Mouse (Mus musculus): Measurements from ENCODE around the gene Tmem116. TPM values are rescaled to one million over a fixed set of nuclear protein-coding genes. Genes with fewer than 3 reads are reported as not detected.

Tmem116 gene
- polyA plus RNA-seq, 2 experiments, result 0.46 to 0.57 TPM

GRCm38 (mm10) chr5:121463601-121464250, 12.0 kb downstream of the Tmem116 start:
- Histone ChIP-seq H3K36me3 (replicated peaks; ENCODE audit: control insufficient read depth, insufficient read depth, low read depth) (no peaks in the 10 kb centered on the region), H3K9ac (replicated peaks) (no peak overlapping the region), H3K4me2 (ENCODE audit: low read depth) (no peak overlapping the region), H3K4me1 (replicated peaks; ENCODE audit: control insufficient read depth in 2 of 2, insufficient read depth in 2 of 2, low read length in 1 of 2) (peaks cover 3 to 17% of the 10 kb centered on the region in 2 experiments; a peak in 3 of 4 replicates), H3K27me3 (ENCODE audit: control insufficient read depth, insufficient read depth, low read length) (no peaks in the 10 kb centered on the region), H3K4me3 (ENCODE audit: insufficient read depth in 1 of 2, low read depth in 2 of 2, low read length in 2 of 2) (no peak overlapping the region), H3K27ac (no peak overlapping the region), H3K9me3 (ENCODE audit: control insufficient read depth, low read length) (no peaks in the 10 kb centered on the region)
- TF ChIP-seq EP300 (IDR thresholded peaks at IDR 0.05; ENCODE audit: low read depth) (no peak), CTCF (IDR thresholded peaks at IDR 0.05; ENCODE audit: low read depth) (no peak)
- DNase-seq (ENCODE audit: low read depth in 3 of 3, low spot score in 3 of 3), result no peak
- ATAC-seq (ENCODE audit: insufficient read depth), result no peak
- WGBS (ENCODE audit: insufficient replicate concordance), result 60% methylated on average over 5 of the region's 5 CpGs

GRCm38 (mm10) chr5:121469566-121469965, 17.9 kb downstream of the Tmem116 start:
- DNase-seq (ENCODE audit: low read depth in 3 of 3, low spot score in 3 of 3), result no peak
- Histone ChIP-seq H3K4me2 (ENCODE audit: low read depth) (no peak overlapping the region), H3K36me3 (replicated peaks; ENCODE audit: control insufficient read depth, insufficient read depth, low read depth) (no peaks in the 10 kb centered on the region), H3K9ac (replicated peaks) (no peak overlapping the region), H3K27ac (no peak overlapping the region), H3K4me3 (ENCODE audit: insufficient read depth in 1 of 2, low read depth in 2 of 2, low read length in 2 of 2) (no peak overlapping the region), H3K27me3 (ENCODE audit: control insufficient read depth, insufficient read depth, low read length) (no peaks in the 10 kb centered on the region), H3K9me3 (ENCODE audit: control insufficient read depth, low read length) (no peaks in the 10 kb centered on the region), H3K4me1 (replicated peaks; ENCODE audit: control insufficient read depth in 2 of 2, insufficient read depth in 2 of 2, low read length in 1 of 2) (peaks cover 0 to 20% of the 10 kb centered on the region in 2 experiments)
- no peak for TF ChIP-seq EP300 (IDR thresholded peaks at IDR 0.05; ENCODE audit: low read depth)
- no peak for TF ChIP-seq CTCF (IDR thresholded peaks at IDR 0.05; ENCODE audit: low read depth)
- WGBS (ENCODE audit: insufficient replicate concordance), result 34% methylated on average over 3 of the region's 3 CpGs
- ATAC-seq (ENCODE audit: insufficient read depth), result no peak

GRCm38 (mm10) chr5:121472411-121472810, 20.7 kb downstream of the Tmem116 start:
- no peak for TF ChIP-seq CTCF (IDR thresholded peaks at IDR 0.05; ENCODE audit: low read depth)
- no peak for TF ChIP-seq EP300 (IDR thresholded peaks at IDR 0.05; ENCODE audit: low read depth)
- Histone ChIP-seq H3K27ac (no peak overlapping the region), H3K4me1 (replicated peaks; ENCODE audit: control insufficient read depth in 2 of 2, insufficient read depth in 2 of 2, low read length in 1 of 2) (peaks cover 12 to 42% of the 10 kb centered on the region in 2 experiments), H3K9me3 (ENCODE audit: control insufficient read depth, low read length) (no peaks in the 10 kb centered on the region; the same call in 1 of the 2 replicates), H3K36me3 (replicated peaks; ENCODE audit: control insufficient read depth, insufficient read depth, low read depth) (no peaks in the 10 kb centered on the region), H3K4me2 (ENCODE audit: low read depth) (no peak overlapping the region), H3K9ac (replicated peaks) (no peak overlapping the region), H3K4me3 (ENCODE audit: insufficient read depth in 1 of 2, low read depth in 2 of 2, low read length in 2 of 2) (no peak overlapping the region), H3K27me3 (ENCODE audit: control insufficient read depth, insufficient read depth, low read length) (no peaks in the 10 kb centered on the region)
- 68% methylated on average over 2 of the region's 2 CpGs for WGBS (ENCODE audit: insufficient replicate concordance)
- DNase-seq (ENCODE audit: low read depth in 3 of 3, low spot score in 3 of 3) (no peak), ATAC-seq (ENCODE audit: insufficient read depth) (no peak)

- Histone ChIP-seq H3K4me3 (ENCODE audit: insufficient read depth in 1 of 2, low read depth in 2 of 2, low read length in 2 of 2) (no peak overlapping the region), H3K36me3 (replicated peaks; ENCODE audit: control insufficient read depth, insufficient read depth, low read depth) (no peaks in the 10 kb centered on the region), H3K4me1 (replicated peaks; ENCODE audit: control insufficient read depth in 2 of 2, insufficient read depth in 2 of 2, low read length in 1 of 2) (peaks cover 12 to 42% of the 10 kb centered on the region in 2 experiments), H3K27me3 (ENCODE audit: control insufficient read depth, insufficient read depth, low read length) (no peaks in the 10 kb centered on the region), H3K4me2 (ENCODE audit: low read depth) (no peak overlapping the region), H3K27ac (no peak overlapping the region), H3K9me3 (ENCODE audit: control insufficient read depth, low read length) (no peaks in the 10 kb centered on the region; the same call in 1 of the 2 replicates), H3K9ac (replicated peaks) (no peak overlapping the region)
- ATAC-seq (ENCODE audit: insufficient read depth), result no peak
- 76% methylated on average over 7 of the region's 7 CpGs for WGBS (ENCODE audit: insufficient replicate concordance)
- no peak for DNase-seq (ENCODE audit: low read depth in 3 of 3, low spot score in 3 of 3)
- TF ChIP-seq EP300 (IDR thresholded peaks at IDR 0.05; ENCODE audit: low read depth) (no peak), CTCF (IDR thresholded peaks at IDR 0.05; ENCODE audit: low read depth) (no peak)
These were observed 22.9 kb downstream of the Tmem116 start for GRCm38 (mm10) chr5:121474610-121475009.

- H3K27me3 ChIP-seq (ENCODE audit: control insufficient read depth, insufficient read depth, low read length), result no peaks in the 10 kb centered on the region
- H3K4me1 ChIP-seq (replicated peaks; ENCODE audit: control insufficient read depth in 2 of 2, insufficient read depth in 2 of 2, low read length in 1 of 2), result peaks cover 12 to 32% of the 10 kb centered on the region in 2 experiments
- WGBS (ENCODE audit: insufficient replicate concordance), result 33% methylated on average over 1 of the region's 1 CpGs
- H3K4me2 ChIP-seq (ENCODE audit: low read depth), result peak overlapping the region; percentile 43
- peak overlapping the region; percentile 75 for H3K27ac ChIP-seq
- TF ChIP-seq EP300 (IDR thresholded peaks at IDR 0.05; ENCODE audit: low read depth) (peak; percentile 88), CTCF (IDR thresholded peaks at IDR 0.05; ENCODE audit: low read depth) (no peak)
- H3K9me3 ChIP-seq (ENCODE audit: control insufficient read depth, low read length), result no peaks in the 10 kb centered on the region; the same call in 1 of the 2 replicates
- H3K4me3 ChIP-seq (ENCODE audit: insufficient read depth in 1 of 2, low read depth in 2 of 2, low read length in 2 of 2), result no peak overlapping the region
- peak; percentile 57 to 65 (median 64) for DNase-seq (ENCODE audit: low read depth in 3 of 3, low spot score in 3 of 3)
- peak; percentile 89 for ATAC-seq (ENCODE audit: insufficient read depth)
- H3K9ac ChIP-seq (replicated peaks), result peak overlapping the region; percentile 6; the same call in 1 of the 2 replicates
- no peaks in the 10 kb centered on the region for H3K36me3 ChIP-seq (replicated peaks; ENCODE audit: control insufficient read depth, insufficient read depth, low read depth)
These were observed 24.3 kb downstream of the Tmem116 start for GRCm38 (mm10) chr5:121476040-121476439.
